Mouse (Mus musculus) midbrain, embryonic 14.5 days (tissue): ENCODE measurements around the gene Tll1. TPM values are rescaled to one million over a fixed set of nuclear protein-coding genes. Genes with fewer than 3 reads are reported as not detected.
A peak's percentile ranks its signal among the peaks of the same experiment; 100 is the strongest.

ENCODE experiments used
- ATAC-seq: fragments of 200-750 bp; cut with Nextera tagmentation; 2 replicates; pipeline ENCODE4 v1.8.0; 2017; ENCODE audit warnings: moderate number of reproducible peaks, moderate library complexity; ENCODE audit not compliant: low FRiP score, low TSS enrichment
- DNase-seq: peaks from one replicate; pipeline ENCODE4 v3.0.0-alpha.2; 2015
- H3K27ac ChIP-seq: fragments of 300-500 bp; sonication (generic); replicated peaks from 2 replicates; pipeline ENCODE4 v1.5.1; 2014; ENCODE audit warnings: mild to moderate bottlenecking, low read depth, low read length, moderate library complexity
- H3K27me3 ChIP-seq: fragments of 300-500 bp; sonication (generic); 2 replicates; pipeline ENCODE4 v1.6.1; 2014; ENCODE audit warnings: low read length, control low read depth, mixed read lengths; ENCODE audit not compliant: control insufficient read depth, insufficient read depth
- H3K36me3 ChIP-seq: fragments of 300-500 bp; sonication (generic); 2 replicates; pipeline ENCODE4 v1.6.1; 2014; ENCODE audit warnings: low read length, control low read depth; ENCODE audit not compliant: control insufficient read depth, insufficient read depth
- H3K4me1 ChIP-seq: fragments of 300-500 bp; sonication (generic); 2 replicates; pipeline ENCODE4 v1.6.1; 2014; ENCODE audit warnings: mild to moderate bottlenecking, antibody characterized with exemption, low read length, control low read depth; ENCODE audit not compliant: control insufficient read depth, insufficient read depth
- H3K4me2 ChIP-seq: fragments of 300-500 bp; sonication (generic); 2 replicates; pipeline ENCODE4 v1.6.1; 2014; ENCODE audit warnings: mild to moderate bottlenecking, low read length, moderate library complexity
- H3K4me3 ChIP-seq: fragments of 300-500 bp; sonication (generic); replicated peaks from 2 replicates; pipeline ENCODE4 v1.5.1; 2014; ENCODE audit warnings: low read depth, low read length
- H3K9ac ChIP-seq: fragments of 300-500 bp; sonication (generic); replicated peaks from 2 replicates; pipeline ENCODE4 v1.6.1; 2014; ENCODE audit warnings: mild to moderate bottlenecking, low read length, moderate library complexity
- H3K9me3 ChIP-seq: fragments of 300-500 bp; sonication (generic); 2 replicates; pipeline ENCODE4 v1.6.1; 2016; ENCODE audit warnings: low read length, control low read depth, mixed read lengths; ENCODE audit not compliant: control insufficient read depth
- WGBS: fragments of 180-500 bp; shearing (Covaris S2); extraction: QIAGEN DNeasy Blood & Tissue Kit; methylation state at CpG from one replicate; pipeline ENCODE4 v1.1.7; 2014; 5-methylcytosine and 5-hydroxymethylcytosine counted together
- polyA plus RNA-seq: library from polyadenylated mRNA; unstranded; fragments of >200 nt; fragmentation: Nextera tagmentation; extraction: Ambion mirVana; gene quantifications from 2 replicates; pipeline ENCODE4 v1.2.1, GENCODE M21; 2014

The Tll1 gene
- polyA plus RNA-seq, 1 experiment from 2014 or later, result 4.2 TPM

DNA sequence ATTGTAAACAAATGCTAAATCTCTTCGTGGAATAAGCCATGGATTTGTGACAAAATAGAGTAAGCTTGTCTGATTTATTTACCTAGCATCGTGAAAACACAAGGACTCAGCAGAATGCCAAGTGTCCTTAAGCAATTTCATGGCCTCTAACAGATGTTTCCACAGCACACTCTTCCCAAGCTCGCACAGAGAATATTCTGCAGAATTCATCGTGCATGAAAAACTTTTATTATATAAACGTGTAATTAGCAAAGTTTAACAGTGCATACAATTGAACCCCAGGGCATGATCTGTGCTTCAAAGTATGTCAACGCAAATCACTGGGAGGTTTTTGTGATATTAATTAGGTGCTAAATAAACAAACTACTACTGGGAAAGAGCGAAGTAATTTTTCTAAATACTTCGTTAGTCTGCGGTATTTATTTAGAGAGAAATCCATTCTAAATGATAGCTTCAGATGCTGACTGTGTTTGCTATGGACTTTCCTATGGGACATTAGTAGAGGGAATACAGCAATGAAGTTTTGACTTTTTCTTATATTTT is 158.0 kb downstream of the Tll1 start:
- Histone ChIP-seq H3K27ac (no peak overlapping the region), H3K4me1 (no peaks in the 10 kb centered on the region), H3K4me2 (no peak overlapping the region), H3K9ac (no peak overlapping the region), H3K27me3 (no peaks in the 10 kb centered on the region), H3K36me3 (no peaks in the 10 kb centered on the region), H3K9me3 (no peaks in the 10 kb centered on the region), H3K4me3 (no peak overlapping the region)
- 73% methylated on average over 9 of the region's 9 CpGs for WGBS
- no peak for DNase-seq
- no peak for ATAC-seq

DNA sequence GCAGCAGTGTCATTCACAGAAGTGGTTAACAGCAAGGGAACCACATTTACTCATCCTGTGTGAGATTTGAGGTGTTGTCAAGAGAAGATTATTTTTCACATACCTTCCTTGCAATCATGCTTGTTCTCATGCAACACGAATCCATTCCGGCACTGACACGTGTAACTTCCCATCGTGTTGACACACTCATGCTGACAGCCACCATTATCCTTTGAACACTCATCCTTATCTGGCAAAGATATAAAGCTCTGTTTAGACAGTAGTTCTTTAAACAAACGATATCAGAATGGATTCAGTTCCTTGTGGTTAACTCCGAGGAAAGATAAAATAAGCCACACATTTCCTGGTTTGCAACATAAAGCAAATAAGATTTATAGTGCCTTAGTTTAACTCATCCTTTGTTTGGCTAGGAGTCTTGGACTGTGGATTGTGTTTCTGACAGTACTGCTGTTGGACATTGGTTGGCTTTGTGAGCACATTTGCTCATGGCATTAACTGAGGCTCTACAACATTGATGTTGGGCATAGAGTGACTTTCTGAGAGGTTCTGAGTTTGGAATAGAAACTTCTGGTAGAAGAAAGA is 164.7 kb downstream of the Tll1 start:
- ATAC-seq, result no peak
- no peaks in the 10 kb centered on the region for H3K4me1 ChIP-seq
- no peaks in the 10 kb centered on the region for H3K27me3 ChIP-seq
- no peak overlapping the region for H3K4me3 ChIP-seq
- DNase-seq, result no peak
- no peak overlapping the region for H3K4me2 ChIP-seq
- H3K36me3 ChIP-seq, result no peaks in the 10 kb centered on the region
- H3K9ac ChIP-seq, result no peak overlapping the region
- WGBS, result 85% methylated on average over 6 of the region's 6 CpGs
- no peak overlapping the region for H3K27ac ChIP-seq
- no peaks in the 10 kb centered on the region for H3K9me3 ChIP-seq

GRCm38 (mm10) chr8:64030672-64031385 is 175.2 kb downstream of the Tll1 start:
- H3K27ac ChIP-seq, result no peak overlapping the region
- H3K4me3 ChIP-seq, result no peak overlapping the region
- no peaks in the 10 kb centered on the region for H3K9me3 ChIP-seq
- no peak overlapping the region for H3K4me2 ChIP-seq
- H3K27me3 ChIP-seq, result no peaks in the 10 kb centered on the region
- H3K9ac ChIP-seq, result no peak overlapping the region
- H3K36me3 ChIP-seq, result no peaks in the 10 kb centered on the region
- no peaks in the 10 kb centered on the region for H3K4me1 ChIP-seq
- ATAC-seq (no peak), DNase-seq (no peak)
- 94% methylated on average over 4 of the region's 4 CpGs for WGBS

- H3K27me3 ChIP-seq, result no peaks in the 10 kb centered on the region
- ATAC-seq (no peak), DNase-seq (no peak)
- H3K27ac ChIP-seq, result no peak overlapping the region
- no peak overlapping the region for H3K9ac ChIP-seq
- no peaks in the 10 kb centered on the region for H3K4me1 ChIP-seq
- H3K4me3 ChIP-seq, result no peak overlapping the region
- no peak overlapping the region for H3K4me2 ChIP-seq
- no peaks in the 10 kb centered on the region for H3K9me3 ChIP-seq
- no peaks in the 10 kb centered on the region for H3K36me3 ChIP-seq
Observed at GRCm38 (mm10) chr8:64030081-64030480, 176.0 kb downstream of the Tll1 start.

DNA sequence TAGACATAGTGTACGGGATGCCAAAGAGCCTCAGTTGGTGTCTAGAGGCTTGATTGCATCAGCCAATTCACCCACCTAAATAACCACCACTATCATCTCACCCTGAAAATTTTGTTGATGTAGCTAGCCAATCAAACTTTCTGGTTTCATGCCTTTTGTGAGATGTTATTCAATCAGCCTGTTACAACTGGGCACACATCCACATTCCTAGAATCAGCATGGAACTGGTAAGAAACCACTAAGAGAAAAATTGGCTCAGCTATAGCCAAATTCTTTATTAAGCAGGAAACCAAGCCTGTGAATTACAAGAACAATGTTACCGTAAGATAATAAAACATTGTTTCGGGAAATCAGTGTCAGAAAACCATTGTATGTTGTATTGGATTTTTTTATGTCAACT is 176.5 kb downstream of the Tll1 start:
- Histone ChIP-seq H3K27ac (no peak overlapping the region), H3K4me2 (no peak overlapping the region), H3K4me3 (no peak overlapping the region), H3K9me3 (no peaks in the 10 kb centered on the region), H3K9ac (no peak overlapping the region), H3K27me3 (no peaks in the 10 kb centered on the region), H3K4me1 (no peaks in the 10 kb centered on the region), H3K36me3 (no peaks in the 10 kb centered on the region)
- ATAC-seq (no peak), DNase-seq (no peak)
- WGBS, result 87% methylated on average over 3 of the region's 3 CpGs

- Histone ChIP-seq H3K9me3 (no peaks in the 10 kb centered on the region), H3K27ac (no peak overlapping the region), H3K4me2 (no peak overlapping the region), H3K4me1 (no peaks in the 10 kb centered on the region), H3K9ac (no peak overlapping the region), H3K36me3 (no peaks in the 10 kb centered on the region), H3K4me3 (no peak overlapping the region), H3K27me3 (no peaks in the 10 kb centered on the region)
- no peak for DNase-seq
- ATAC-seq, result 0 out of 2 replicates have a peak, but pooled peaks have one; percentile 53
- WGBS, result 86% methylated on average over 5 of the region's 5 CpGs
Observed at GRCm38 (mm10) chr8:64024359-64024758, 181.7 kb downstream of the Tll1 start.

DNA sequence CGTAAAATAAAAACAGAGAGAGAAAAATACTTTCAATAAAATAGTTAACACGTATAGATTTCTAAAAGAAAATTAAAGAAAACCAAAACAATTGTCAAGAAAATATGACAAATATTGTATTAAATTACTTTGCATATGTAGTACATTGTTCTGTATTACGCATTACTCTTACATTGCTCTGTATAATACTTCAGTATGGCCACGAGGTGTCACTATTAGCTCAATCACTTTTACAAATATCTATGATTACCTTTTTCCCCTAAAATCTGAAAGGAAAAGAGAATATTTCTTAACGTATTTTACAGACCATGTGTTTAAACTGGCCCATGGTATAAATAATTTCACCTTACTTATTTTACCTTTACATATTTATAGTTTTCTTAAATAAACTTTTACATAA is 182.5 kb downstream of the Tll1 start:
- no peaks in the 10 kb centered on the region for H3K9me3 ChIP-seq
- no peaks in the 10 kb centered on the region for H3K27me3 ChIP-seq
- H3K4me1 ChIP-seq, result no peaks in the 10 kb centered on the region
- no peak overlapping the region for H3K9ac ChIP-seq
- H3K4me3 ChIP-seq, result no peak overlapping the region
- ATAC-seq, result peak; percentile 63
- 35% methylated on average over 5 of the region's 5 CpGs for WGBS
- H3K36me3 ChIP-seq, result no peaks in the 10 kb centered on the region
- peak; percentile 83 for DNase-seq
- no peak overlapping the region for H3K4me2 ChIP-seq
- H3K27ac ChIP-seq, result no peak overlapping the region

DNA sequence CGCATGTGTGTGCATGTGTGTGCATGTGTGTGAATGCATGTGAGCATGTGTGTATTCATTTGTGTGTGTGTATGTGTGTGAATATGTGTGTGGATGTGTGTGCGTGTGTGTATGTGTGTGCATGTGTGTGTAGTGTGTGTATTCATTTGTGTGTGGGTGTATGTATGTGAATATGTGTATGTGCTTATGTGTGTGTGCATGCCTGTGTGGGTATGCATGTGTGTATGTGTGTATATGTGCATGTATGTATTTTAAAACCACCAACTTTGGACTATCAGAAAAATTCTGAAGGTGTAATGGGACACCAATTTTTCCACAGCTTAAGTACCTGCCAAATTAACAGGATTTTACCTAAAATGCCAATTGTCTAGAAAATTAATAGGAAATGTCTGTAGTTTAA is 183.0 kb downstream of the Tll1 start:
- Histone ChIP-seq H3K9me3 (no peaks in the 10 kb centered on the region), H3K4me2 (no peak overlapping the region), H3K36me3 (no peaks in the 10 kb centered on the region), H3K9ac (no peak overlapping the region), H3K4me1 (no peaks in the 10 kb centered on the region), H3K4me3 (no peak overlapping the region), H3K27ac (no peak overlapping the region), H3K27me3 (no peaks in the 10 kb centered on the region)
- ATAC-seq (no peak), DNase-seq (no peak)
- 93% methylated on average over 2 of the region's 2 CpGs for WGBS
